Mouse (Mus musculus): Measurements from ENCODE around the gene Lamc2. TPM values are rescaled to one million over a fixed set of nuclear protein-coding genes. Genes with fewer than 3 reads are reported as not detected.
A peak's percentile ranks its signal among the peaks of the same experiment; 100 is the strongest.

Lamc2 gene
- polyA plus RNA-seq, 1 experiment from 2014 or later: 15.6 TPM

- Histone ChIP-seq H3K27me3 (ENCODE audit: control insufficient read depth, insufficient read depth, low read length) (no peaks in the 10 kb centered on the region), H3K4me3 (replicated peaks; ENCODE audit: low read length) (no peak overlapping the region), H3K36me3 (ENCODE audit: control insufficient read depth, insufficient read depth, low read length) (no peaks in the 10 kb centered on the region), H3K27ac (ENCODE audit: low read length) (no peak overlapping the region), H3K4me1 (ENCODE audit: control insufficient read depth, insufficient read depth, low read length) (0 out of 2 replicates have a peak, but pooled peaks cover 6% of the 10 kb centered on the region), H3K9me3 (replicated peaks; ENCODE audit: control insufficient read depth, low read length) (no peaks in the 10 kb centered on the region), H3K9ac (ENCODE audit: low read length) (no peak overlapping the region), H3K4me2 (ENCODE audit: low read depth, low read length) (no peak overlapping the region)
- no peak for ATAC-seq (ENCODE audit: insufficient read depth, low FRiP score)
- WGBS: 92% methylated on average over 6 of the region's 6 CpGs
Measured at GRCm38 (mm10) chr1:153097017-153097675, 89.1 kb downstream of the Lamc2 start.

DNA sequence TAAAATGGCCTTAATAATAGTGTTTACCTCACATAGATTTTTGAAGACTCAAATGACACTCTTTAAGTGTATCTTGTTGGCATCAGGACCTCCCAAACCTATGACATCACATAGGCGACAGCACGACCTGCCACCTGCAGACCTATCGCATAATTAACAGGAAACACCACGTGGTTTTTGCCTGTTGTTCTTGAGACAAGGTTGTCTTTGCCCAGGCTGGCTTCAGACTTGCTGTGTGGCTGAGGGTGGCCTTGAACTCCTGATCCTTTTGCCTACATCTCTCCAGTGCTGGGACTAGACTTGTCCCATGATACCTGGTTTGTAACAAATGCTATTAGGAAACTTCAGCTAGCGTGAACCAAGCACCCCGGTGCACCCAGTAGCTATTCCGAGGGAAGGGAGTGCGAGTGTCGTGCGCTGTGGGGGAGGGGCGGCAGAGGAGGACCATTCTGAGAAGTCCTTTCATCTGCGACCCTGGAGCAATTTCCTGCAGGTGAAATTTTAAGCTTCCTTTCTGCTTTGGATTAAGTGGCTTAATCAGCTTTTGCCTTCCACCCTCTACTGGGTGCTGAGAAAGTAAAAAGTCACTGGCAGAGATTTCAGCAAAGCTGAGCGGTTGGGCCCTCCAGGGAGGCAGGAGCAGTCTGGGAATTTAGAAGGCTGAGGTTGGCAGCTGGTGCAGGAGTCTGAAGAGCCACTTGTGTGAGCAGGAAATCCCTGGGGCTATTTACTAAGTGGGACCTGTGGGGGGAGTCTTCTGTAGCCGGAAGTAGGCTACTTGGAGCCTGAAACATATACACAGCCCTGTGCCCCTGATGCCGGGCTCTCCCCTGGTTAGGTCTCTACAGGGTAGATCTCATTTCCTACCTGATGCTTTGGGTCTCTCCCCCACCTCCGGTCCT lies 90.2 kb downstream of the Lamc2 start:
- H3K27me3 ChIP-seq (ENCODE audit: control insufficient read depth, insufficient read depth, low read length): no peaks in the 10 kb centered on the region
- WGBS: 30% methylated on average over 16 of the region's 16 CpGs
- no peaks in the 10 kb centered on the region for H3K9me3 ChIP-seq (replicated peaks; ENCODE audit: control insufficient read depth, low read length)
- H3K27ac ChIP-seq (ENCODE audit: low read length): no peak overlapping the region
- peaks cover 5% of the 10 kb centered on the region; the same call in 1 of the 2 replicates for H3K4me1 ChIP-seq (ENCODE audit: control insufficient read depth, insufficient read depth, low read length)
- no peak overlapping the region for H3K4me3 ChIP-seq (replicated peaks; ENCODE audit: low read length)
- no peak overlapping the region for H3K9ac ChIP-seq (ENCODE audit: low read length)
- no peaks in the 10 kb centered on the region for H3K36me3 ChIP-seq (ENCODE audit: control insufficient read depth, insufficient read depth, low read length)
- no peak for ATAC-seq (ENCODE audit: insufficient read depth, low FRiP score)
- H3K4me2 ChIP-seq (ENCODE audit: low read depth, low read length): no peak overlapping the region

GRCm38 (mm10) chr1:153095328-153095727 lies 90.9 kb downstream of the Lamc2 start:
- Histone ChIP-seq H3K27ac (ENCODE audit: low read length) (no peak overlapping the region), H3K4me2 (ENCODE audit: low read depth, low read length) (no peak overlapping the region), H3K4me1 (ENCODE audit: control insufficient read depth, insufficient read depth, low read length) (peaks cover 3% of the 10 kb centered on the region; the same call in 1 of the 2 replicates), H3K4me3 (replicated peaks; ENCODE audit: low read length) (no peak overlapping the region), H3K9me3 (replicated peaks; ENCODE audit: control insufficient read depth, low read length) (no peaks in the 10 kb centered on the region), H3K27me3 (ENCODE audit: control insufficient read depth, insufficient read depth, low read length) (no peaks in the 10 kb centered on the region), H3K9ac (ENCODE audit: low read length) (no peak overlapping the region), H3K36me3 (ENCODE audit: control insufficient read depth, insufficient read depth, low read length) (no peaks in the 10 kb centered on the region)
- ATAC-seq (ENCODE audit: insufficient read depth, low FRiP score): no peak
- WGBS: 77% methylated on average over 6 of the region's 6 CpGs

GRCm38 (mm10) chr1:153094226-153095076 lies 91.8 kb downstream of the Lamc2 start:
- Histone ChIP-seq H3K9ac (ENCODE audit: low read length) (no peak overlapping the region), H3K4me1 (ENCODE audit: control insufficient read depth, insufficient read depth, low read length) (peaks cover 3% of the 10 kb centered on the region; the same call in 1 of the 2 replicates), H3K27me3 (ENCODE audit: control insufficient read depth, insufficient read depth, low read length) (no peaks in the 10 kb centered on the region), H3K4me2 (ENCODE audit: low read depth, low read length) (no peak overlapping the region), H3K9me3 (replicated peaks; ENCODE audit: control insufficient read depth, low read length) (no peaks in the 10 kb centered on the region), H3K4me3 (replicated peaks; ENCODE audit: low read length) (no peak overlapping the region), H3K27ac (ENCODE audit: low read length) (no peak overlapping the region), H3K36me3 (ENCODE audit: control insufficient read depth, insufficient read depth, low read length) (no peaks in the 10 kb centered on the region)
- WGBS: 45% methylated on average over 12 of the region's 12 CpGs
- ATAC-seq (ENCODE audit: insufficient read depth, low FRiP score): no peak

- 73% methylated on average over 4 of the region's 4 CpGs for WGBS
Measured at GRCm38 (mm10) chr1:153093581-153093980, 92.7 kb downstream of the Lamc2 start.

GRCm38 (mm10) chr1:153093172-153093571 lies 93.1 kb downstream of the Lamc2 start:
- no peak overlapping the region for H3K4me2 ChIP-seq (ENCODE audit: low read depth, low read length)
- 76% methylated on average over 5 of the region's 5 CpGs for WGBS
- no peak overlapping the region for H3K4me3 ChIP-seq (replicated peaks; ENCODE audit: low read length)
- no peaks in the 10 kb centered on the region for H3K9me3 ChIP-seq (replicated peaks; ENCODE audit: control insufficient read depth, low read length)
- H3K9ac ChIP-seq (ENCODE audit: low read length): no peak overlapping the region
- no peak overlapping the region for H3K27ac ChIP-seq (ENCODE audit: low read length)
- ATAC-seq (ENCODE audit: insufficient read depth, low FRiP score): no peak
- peaks cover 3% of the 10 kb centered on the region; the same call in 1 of the 2 replicates for H3K4me1 ChIP-seq (ENCODE audit: control insufficient read depth, insufficient read depth, low read length)
- H3K27me3 ChIP-seq (ENCODE audit: control insufficient read depth, insufficient read depth, low read length): no peaks in the 10 kb centered on the region
- no peaks in the 10 kb centered on the region for H3K36me3 ChIP-seq (ENCODE audit: control insufficient read depth, insufficient read depth, low read length)

More at GRCm38 (mm10) chr1:153093581-153093980, 92.7 kb downstream of the Lamc2 start:
- ATAC-seq (ENCODE audit: insufficient read depth, low FRiP score): no peak
- Histone ChIP-seq H3K9ac (ENCODE audit: low read length) (no peak overlapping the region), H3K27me3 (ENCODE audit: control insufficient read depth, insufficient read depth, low read length) (no peaks in the 10 kb centered on the region), H3K4me3 (replicated peaks; ENCODE audit: low read length) (no peak overlapping the region), H3K27ac (ENCODE audit: low read length) (no peak overlapping the region), H3K36me3 (ENCODE audit: control insufficient read depth, insufficient read depth, low read length) (no peaks in the 10 kb centered on the region), H3K9me3 (replicated peaks; ENCODE audit: control insufficient read depth, low read length) (no peaks in the 10 kb centered on the region), H3K4me1 (ENCODE audit: control insufficient read depth, insufficient read depth, low read length) (peaks cover 3% of the 10 kb centered on the region; the same call in 1 of the 2 replicates), H3K4me2 (ENCODE audit: low read depth, low read length) (no peak overlapping the region)

DNA sequence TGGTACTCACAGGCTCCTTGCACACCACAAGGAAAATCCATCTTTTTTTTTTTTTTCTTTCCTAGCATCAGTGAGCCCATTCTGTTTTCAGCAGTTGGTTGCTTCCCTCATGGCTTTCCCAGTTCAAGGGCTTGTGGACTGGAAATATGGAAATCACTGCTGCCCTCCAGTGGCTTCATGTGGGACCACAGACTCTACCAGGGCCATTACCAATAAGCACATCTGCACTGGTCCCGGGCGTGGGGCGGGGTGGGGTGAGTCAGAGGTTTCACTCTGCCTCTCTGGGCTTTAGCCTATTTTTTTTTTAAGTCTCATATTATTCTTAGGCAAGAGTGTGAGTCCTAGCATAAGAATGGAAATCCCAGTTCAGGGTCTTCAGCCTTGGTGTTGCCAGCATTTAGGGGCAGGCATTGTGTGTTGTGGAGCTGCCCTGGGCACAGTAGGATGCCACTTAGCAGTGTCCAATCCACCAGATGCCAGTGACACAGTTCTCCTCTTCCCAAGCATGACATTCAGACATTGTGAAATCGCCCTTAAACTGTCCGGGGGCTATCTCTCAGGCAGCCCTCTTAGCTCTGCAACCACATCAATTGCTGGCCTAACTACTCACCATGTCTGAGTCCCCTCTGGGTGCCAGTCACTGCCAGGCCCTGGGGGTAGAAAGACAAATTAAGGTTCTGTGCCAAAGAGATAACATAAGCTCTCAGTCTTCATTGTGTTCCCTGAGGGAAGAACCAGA lies 93.8 kb downstream of the Lamc2 start:
- no peaks in the 10 kb centered on the region for H3K9me3 ChIP-seq (replicated peaks; ENCODE audit: control insufficient read depth, low read length)
- no peak overlapping the region for H3K4me2 ChIP-seq (ENCODE audit: low read depth, low read length)
- H3K27me3 ChIP-seq (ENCODE audit: control insufficient read depth, insufficient read depth, low read length): no peaks in the 10 kb centered on the region
- no peaks in the 10 kb centered on the region for H3K36me3 ChIP-seq (ENCODE audit: control insufficient read depth, insufficient read depth, low read length)
- no peak overlapping the region for H3K4me3 ChIP-seq (replicated peaks; ENCODE audit: low read length)
- H3K27ac ChIP-seq (ENCODE audit: low read length): no peak overlapping the region
- H3K9ac ChIP-seq (ENCODE audit: low read length): no peak overlapping the region
- ATAC-seq (ENCODE audit: insufficient read depth, low FRiP score): peak; percentile 33; the same call in 1 of the 2 replicates
- WGBS: 62% methylated on average over 5 of the region's 5 CpGs
- peaks cover 3% of the 10 kb centered on the region; the same call in 1 of the 2 replicates for H3K4me1 ChIP-seq (ENCODE audit: control insufficient read depth, insufficient read depth, low read length)

Measured in stomach, embryonic 16.5 days (tissue).